Comparison of ENCODE assay signal across 9 mouse cellular contexts in genomic region chr1:193242238-193242637, GRCm38 (mm10). TPM values are rescaled to one million over a fixed set of nuclear protein-coding genes. Genes with fewer than 3 reads are reported as not detected.
DNase-seq lines count a peak whose midpoint lies in the region; ATAC-seq and TF ChIP-seq lines count a peak whose summit lies in the region.
"Had no signal": no experiment of that assay in that cellular context is flagged by ENCODE, and none has a peak within 500 bp of the region (broad histone marks: within the 10 kb centered on the region; RNA-seq: fewer than 3 reads in every experiment).

No protein-coding gene starts in this region.

- WGBS in heart, embryonic 12.5 days = 75% methylated on average over 8 of the region's 8 CpGs
- 42% methylated on average over 8 of the region's 8 CpGs for WGBS in lung, postnatal 0 days
- WGBS in stomach, postnatal 0 days = 35% methylated on average over 8 of the region's 8 CpGs
- 82% methylated on average over 8 of the region's 8 CpGs for WGBS in midbrain, embryonic 14.5 days

- no peak for TF ChIP-seq CTCF in lung, postnatal 0 days (IDR thresholded peaks at IDR 0.05)
- no peak for TF ChIP-seq CTCF in stomach, postnatal 0 days (IDR thresholded peaks at IDR 0.05; ENCODE audit: low read depth)

- H3K27ac ChIP-seq in heart, embryonic 12.5 days (ENCODE audit: poor library complexity, severe bottlenecking) = no peak overlapping the region
- H3K27ac ChIP-seq in lung, postnatal 0 days (ENCODE audit: low read length) = peak overlapping the region; percentile 0; the same call in 1 of the 2 replicates
- no peak overlapping the region for H3K27ac ChIP-seq in stomach, postnatal 0 days (replicated peaks)
- H3K27ac ChIP-seq in midbrain, embryonic 14.5 days (replicated peaks; ENCODE audit: low read depth, low read length) = no peak overlapping the region

- no peak for ATAC-seq in heart, embryonic 12.5 days (ENCODE audit: insufficient number of reproducible peaks, low FRiP score)
- ATAC-seq in cerebellum, adult (ENCODE audit: insufficient number of reproducible peaks, low FRiP score, low TSS enrichment) = peak; percentile 97
- ATAC-seq in lung, postnatal 0 days = peak; percentile 97
- peak; percentile 93 for ATAC-seq in stomach, postnatal 0 days (ENCODE audit: low FRiP score, low TSS enrichment)
- ATAC-seq in midbrain, embryonic 14.5 days (ENCODE audit: low FRiP score, low TSS enrichment) = no peak

- H3K4me1 ChIP-seq in heart, embryonic 12.5 days (replicated peaks) = peaks cover 9% of the 10 kb centered on the region
- H3K4me1 ChIP-seq in lung, postnatal 0 days (ENCODE audit: insufficient read depth, low read depth, low read length) = no peaks in the 10 kb centered on the region
- H3K4me1 ChIP-seq in stomach, postnatal 0 days (replicated peaks; ENCODE audit: control insufficient read depth, insufficient read depth) = no peaks in the 10 kb centered on the region
- H3K4me1 ChIP-seq in midbrain, embryonic 14.5 days (ENCODE audit: control insufficient read depth, insufficient read depth, low read length) = no peaks in the 10 kb centered on the region
- H3K4me1 ChIP-seq: megakaryocyte, embryonic 14.5 days had no signal

- no peak overlapping the region for H3K4me2 ChIP-seq in heart, embryonic 12.5 days
- H3K4me2 ChIP-seq in lung, postnatal 0 days (replicated peaks; ENCODE audit: low read depth, low read length) = no peak overlapping the region
- H3K4me2 ChIP-seq in stomach, postnatal 0 days (replicated peaks; ENCODE audit: low read depth) = no peak overlapping the region
- H3K4me2 ChIP-seq in midbrain, embryonic 14.5 days (ENCODE audit: low read length) = no peak overlapping the region

- no peak overlapping the region for H3K9ac ChIP-seq in heart, embryonic 12.5 days
- H3K9ac ChIP-seq in lung, postnatal 0 days (replicated peaks; ENCODE audit: low read depth) = no peak overlapping the region
- H3K9ac ChIP-seq in stomach, postnatal 0 days (ENCODE audit: low read length) = no peak overlapping the region
- H3K9ac ChIP-seq in midbrain, embryonic 14.5 days (replicated peaks; ENCODE audit: low read length) = no peak overlapping the region

- H3K27me3 ChIP-seq in heart, embryonic 12.5 days (replicated peaks) = no peaks in the 10 kb centered on the region
- H3K27me3 ChIP-seq in lung, postnatal 0 days (replicated peaks; ENCODE audit: insufficient read depth, low read length) = no peaks in the 10 kb centered on the region
- H3K27me3 ChIP-seq in stomach, postnatal 0 days (ENCODE audit: control insufficient read depth, insufficient read depth, low read length) = no peaks in the 10 kb centered on the region
- H3K27me3 ChIP-seq in midbrain, embryonic 14.5 days (ENCODE audit: control insufficient read depth, insufficient read depth, low read length) = no peaks in the 10 kb centered on the region

- no peak overlapping the region for H3K4me3 ChIP-seq in heart, embryonic 12.5 days
- no peak overlapping the region for H3K4me3 ChIP-seq in lung, postnatal 0 days (ENCODE audit: low read depth, low read length)
- no peak overlapping the region for H3K4me3 ChIP-seq in stomach, postnatal 0 days (ENCODE audit: low read depth, low read length)
- no peak overlapping the region for H3K4me3 ChIP-seq in midbrain, embryonic 14.5 days (replicated peaks; ENCODE audit: low read depth, low read length)
- H3K4me3 ChIP-seq: megakaryocyte, embryonic 14.5 days had no signal

- H3K36me3 ChIP-seq in heart, embryonic 12.5 days = no peaks in the 10 kb centered on the region
- no peaks in the 10 kb centered on the region for H3K36me3 ChIP-seq in lung, postnatal 0 days (ENCODE audit: insufficient read depth, low read length)
- H3K36me3 ChIP-seq in stomach, postnatal 0 days (ENCODE audit: control insufficient read depth, insufficient read depth, low read length) = no peaks in the 10 kb centered on the region
- H3K36me3 ChIP-seq in midbrain, embryonic 14.5 days (ENCODE audit: control insufficient read depth, insufficient read depth, low read length) = no peaks in the 10 kb centered on the region

- peak; percentile 99 for DNase-seq in heart, adult 11 months
- DNase-seq in gastrocnemius, postnatal 10 days = peak; percentile 75
- peak; percentile 88 for DNase-seq in layer of hippocampus, postnatal 10 days (ENCODE audit: low spot score in 2 of 2)
- peak; percentile 95 for DNase-seq in lung, postnatal 0 days (ENCODE audit: low spot score)
- DNase-seq in stomach, postnatal 0 days (ENCODE audit: low spot score) = peak; percentile 28
- no peak for DNase-seq in midbrain, embryonic 14.5 days

- peak; percentile 78; the same call in 1 of the 2 replicates for TF ChIP-seq EP300 in lung, postnatal 0 days (IDR thresholded peaks at IDR 0.05)
- TF ChIP-seq EP300 in stomach, postnatal 0 days (optimal IDR thresholded peaks at IDR 0.05) = peak; percentile 34

- H3K9me3 ChIP-seq in heart, embryonic 12.5 days (replicated peaks) = no peaks in the 10 kb centered on the region
- no peaks in the 10 kb centered on the region for H3K9me3 ChIP-seq in lung, postnatal 0 days (ENCODE audit: low read length)
- H3K9me3 ChIP-seq in stomach, postnatal 0 days (ENCODE audit: control insufficient read depth, low read length) = no peaks in the 10 kb centered on the region
- no peaks in the 10 kb centered on the region for H3K9me3 ChIP-seq in midbrain, embryonic 14.5 days (ENCODE audit: control insufficient read depth, low read length)
- H3K9me3 ChIP-seq: megakaryocyte, embryonic 14.5 days had no signal

RNA-seq across cellular contexts. Expression of gene Hsd11b1, which starts 21.6 kb away (rescaled TPM):
- polyA plus RNA-seq in heart, embryonic 12.5 days (2016; fragmentation: Nextera tagmentation; extraction: Ambion mirVana) = 1.5 TPM in 2 replicates
- 1 to 10 TPM; 4.0 to 4.3 TPM for total RNA-seq in gastrocnemius, postnatal 10 days (2021)
- 10 to 100 TPM; 31.5 to 35.3 TPM for total RNA-seq in layer of hippocampus, postnatal 10 days (2021)
- polyA plus RNA-seq in lung, postnatal 0 days (2015; fragmentation: Nextera tagmentation; extraction: Ambion mirVana) = 184 and 200 TPM in 2 replicates
- polyA plus RNA-seq in stomach, postnatal 0 days (2015; fragmentation: Nextera tagmentation; extraction: Ambion mirVana) = 2.8 and 3.0 TPM in 2 replicates
- polyA plus RNA-seq in midbrain, embryonic 14.5 days (2014; fragmentation: Nextera tagmentation; extraction: Ambion mirVana) = 0.22 TPM in 1 of 2 replicates, not detected in the other

RNA-seq across cellular contexts. Expression of gene G0s2, which starts 30.8 kb away (rescaled TPM):
- 36.5 and 38.2 TPM in 2 replicates for polyA plus RNA-seq in heart, embryonic 12.5 days (2016; fragmentation: Nextera tagmentation; extraction: Ambion mirVana)
- total RNA-seq in gastrocnemius, postnatal 10 days (2021) = 10 to 100 TPM; 24.8 to 30.4 TPM
- total RNA-seq in layer of hippocampus, postnatal 10 days (2021) = 1 to 10 TPM; 6.7 to 9.3 TPM
- 185 and 216 TPM in 2 replicates for polyA plus RNA-seq in lung, postnatal 0 days (2015; fragmentation: Nextera tagmentation; extraction: Ambion mirVana)
- polyA plus RNA-seq in stomach, postnatal 0 days (2015; fragmentation: Nextera tagmentation; extraction: Ambion mirVana) = 20.8 and 27.4 TPM in 2 replicates
- 5.7 and 7.4 TPM in 2 replicates for polyA plus RNA-seq in midbrain, embryonic 14.5 days (2014; fragmentation: Nextera tagmentation; extraction: Ambion mirVana)

RNA-seq across cellular contexts. Expression of gene Lamb3, which starts 34.7 kb away (rescaled TPM):
- polyA plus RNA-seq in heart, embryonic 12.5 days (2016; fragmentation: Nextera tagmentation; extraction: Ambion mirVana) = 2.3 and 2.5 TPM in 2 replicates
- total RNA-seq in gastrocnemius, postnatal 10 days (2021) = 1 to 10 TPM; 1.2 to 2.0 TPM
- total RNA-seq in layer of hippocampus, postnatal 10 days (2021) = 1 to 10 TPM; 1.2 to 1.8 TPM
- 62.8 and 63.1 TPM in 2 replicates for polyA plus RNA-seq in lung, postnatal 0 days (2015; fragmentation: Nextera tagmentation; extraction: Ambion mirVana)
- 34.9 and 35.5 TPM in 2 replicates for polyA plus RNA-seq in stomach, postnatal 0 days (2015; fragmentation: Nextera tagmentation; extraction: Ambion mirVana)
- 0.15 and 0.30 TPM in 2 replicates for polyA plus RNA-seq in midbrain, embryonic 14.5 days (2014; fragmentation: Nextera tagmentation; extraction: Ambion mirVana)

RNA-seq across cellular contexts. Expression of gene Traf3ip3, which starts 40.7 kb away (rescaled TPM):
- polyA plus RNA-seq in heart, embryonic 12.5 days (2016; fragmentation: Nextera tagmentation; extraction: Ambion mirVana) = 0.99 and 1.6 TPM in 2 replicates
- total RNA-seq in gastrocnemius, postnatal 10 days (2021) = 10 to 100 TPM; 20.9 to 24.1 TPM
- 1 to 10 TPM; 2.7 to 3.0 TPM for total RNA-seq in layer of hippocampus, postnatal 10 days (2021)
- polyA plus RNA-seq in lung, postnatal 0 days (2015; fragmentation: Nextera tagmentation; extraction: Ambion mirVana) = 3.0 and 3.6 TPM in 2 replicates
- 1.8 and 2.8 TPM in 2 replicates for polyA plus RNA-seq in stomach, postnatal 0 days (2015; fragmentation: Nextera tagmentation; extraction: Ambion mirVana)
- 0.32 and 1.4 TPM in 2 replicates for polyA plus RNA-seq in midbrain, embryonic 14.5 days (2014; fragmentation: Nextera tagmentation; extraction: Ambion mirVana)

Comparison
In these comparisons a context has a peak if more than half of its experiments do, and no peak if none do; other contexts are left out.
1. ATAC-seq: peak in cerebellum, adult (single experiment), lung, postnatal 0 days (single experiment) and stomach, postnatal 0 days (single experiment); none in heart, embryonic 12.5 days (single experiment) and midbrain, embryonic 14.5 days (single experiment).
2. RNA of gene Hsd11b1, which starts 21.6 kb away (polyA plus RNA-seq): 184 to 200 TPM in lung, postnatal 0 days; 2.8 to 3.0 TPM in stomach, postnatal 0 days, 1.5 TPM in heart, embryonic 12.5 days and 0.22 TPM in midbrain, embryonic 14.5 days; every median in the first group is over 10 times any median in the second.
3. RNA of gene Lamb3, which starts 34.7 kb away (polyA plus RNA-seq): 62.8 to 63.1 TPM in lung, postnatal 0 days and 34.9 to 35.5 TPM in stomach, postnatal 0 days; 2.3 to 2.5 TPM in heart, embryonic 12.5 days and 0.15 to 0.30 TPM in midbrain, embryonic 14.5 days; every median in the first group is over 10 times any median in the second.